Mouse (Mus musculus): ENCODE results near the gene Cntn4.

GRCm38 (mm10) chr6:106455616-106456015 lies 778.2 kb downstream of the Cntn4 start:
- no peak for TF ChIP-seq CTCF (IDR thresholded peaks at IDR 0.05; ENCODE audit: borderline replicate concordance, extremely low read depth, insufficient read depth, insufficient read length)
- TF ChIP-seq POLR2A (IDR thresholded peaks at IDR 0.05; ENCODE audit: borderline replicate concordance, extremely low read depth, insufficient read depth, insufficient read length, poor library complexity, severe bottlenecking), result no peak

Measured in brain, embryonic 14.5 days (tissue).